Comparison of ENCODE assay signal across 11 mouse cellular contexts in the genomic region with DNA sequence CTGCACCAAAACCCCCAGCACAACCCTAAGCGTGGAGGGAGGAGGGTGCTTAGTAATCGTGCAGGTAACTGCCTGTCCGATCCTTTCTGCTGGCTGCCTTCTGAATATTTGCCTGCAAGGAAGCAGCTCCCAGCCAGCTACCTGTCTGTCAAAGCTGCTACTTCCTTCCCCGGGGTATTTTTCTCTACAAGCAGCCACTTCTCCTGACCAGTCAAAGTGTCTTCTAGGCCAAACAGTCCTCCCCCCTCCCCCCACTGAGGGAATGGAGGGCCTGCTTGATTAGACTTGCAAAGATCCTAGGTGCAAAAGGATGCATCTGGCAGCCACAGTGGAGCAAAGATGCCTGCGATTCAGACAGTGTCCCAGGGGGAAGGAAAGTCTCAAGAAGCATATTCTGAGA. TPM values are rescaled to one million over a fixed set of nuclear protein-coding genes. Genes with fewer than 3 reads are reported as not detected.
DNase-seq lines count a peak whose midpoint lies in the region; ATAC-seq lines count a peak whose summit lies in the region.
"Had no signal": no experiment of that assay in that cellular context is flagged by ENCODE, and none has a peak within 500 bp of the region (broad histone marks: within the 10 kb centered on the region; RNA-seq: fewer than 3 reads in every experiment).

No protein-coding gene starts in this region.

- peak; percentile 20 for DNase-seq in heart, embryonic 10.5 days (ENCODE audit: low spot score)
- DNase-seq in heart, adult 9 months (ENCODE audit: low spot score in 2 of 2), result no peak
- DNase-seq in cerebellum, adult 9-11 months, result peak; percentile 73
- DNase-seq in forebrain, embryonic 14.5 days (ENCODE audit: low spot score), result peak; percentile 61
- DNase-seq in midbrain, embryonic 10.5 days (ENCODE audit: low spot score), result peak; percentile 28
- no peak for DNase-seq in spleen, postnatal 36 days (ENCODE audit: low spot score in 2 of 2)
- DNase-seq in adipocyte (ENCODE audit: low spot score), result no peak
- DNase-seq in spleen, postnatal 14 days (ENCODE audit: low spot score in 2 of 2), result no peak

- 17% methylated on average over 5 of the region's 5 CpGs for WGBS in heart, embryonic 10.5 days
- WGBS in forebrain, embryonic 14.5 days, result 19% methylated on average over 5 of the region's 5 CpGs
- WGBS in midbrain, embryonic 10.5 days, result 39% methylated on average over 5 of the region's 5 CpGs

- ATAC-seq in forebrain, embryonic 14.5 days, result peak; percentile 59

- peaks cover 38% of the 10 kb centered on the region for H3K4me1 ChIP-seq in heart, embryonic 10.5 days
- peaks cover 58% of the 10 kb centered on the region for H3K4me1 ChIP-seq in forebrain, embryonic 14.5 days (ENCODE audit: control insufficient read depth, insufficient read depth, low read length)
- H3K4me1 ChIP-seq in midbrain, embryonic 10.5 days, result peaks cover 96% of the 10 kb centered on the region

- peak overlapping the region; percentile 24 for H3K4me2 ChIP-seq in forebrain, embryonic 14.5 days (ENCODE audit: low read length)

- H3K9me3 ChIP-seq in heart, embryonic 10.5 days, result no peaks in the 10 kb centered on the region
- no peaks in the 10 kb centered on the region for H3K9me3 ChIP-seq in forebrain, embryonic 14.5 days (replicated peaks; ENCODE audit: control insufficient read depth, low read length)
- H3K9me3 ChIP-seq in midbrain, embryonic 10.5 days (replicated peaks), result no peaks in the 10 kb centered on the region

- H3K4me3 ChIP-seq in heart, embryonic 10.5 days, result no peak overlapping the region
- H3K4me3 ChIP-seq in forebrain, embryonic 14.5 days (ENCODE audit: low read depth, low read length), result no peak overlapping the region
- H3K4me3 ChIP-seq in midbrain, embryonic 10.5 days, result peak overlapping the region; percentile 30; the same call in 1 of the 2 replicates
- H3K4me3 ChIP-seq: myocyte had no signal

- peak overlapping the region; percentile 43; the same call in 1 of the 2 replicates for H3K9ac ChIP-seq in forebrain, embryonic 14.5 days (ENCODE audit: low read length)
- H3K9ac ChIP-seq: liver, embryonic 14.5 days had no signal

- H3K27ac ChIP-seq in heart, embryonic 10.5 days, result no peak overlapping the region
- peak overlapping the region; percentile 84 for H3K27ac ChIP-seq in forebrain, embryonic 14.5 days (ENCODE audit: low read depth, low read length)
- H3K27ac ChIP-seq in midbrain, embryonic 10.5 days (replicated peaks), result peak overlapping the region; percentile 65
- H3K27ac ChIP-seq: kidney, postnatal 0 days; liver, embryonic 14.5 days had no signal

- 0 out of 2 replicates have a peak, but pooled peaks cover 3% of the 10 kb centered on the region for H3K36me3 ChIP-seq in heart, embryonic 10.5 days
- 0 out of 2 replicates have a peak, but pooled peaks cover 4% of the 10 kb centered on the region for H3K36me3 ChIP-seq in forebrain, embryonic 14.5 days (ENCODE audit: control insufficient read depth, insufficient read depth, low read length)
- peaks cover 88% of the 10 kb centered on the region for H3K36me3 ChIP-seq in midbrain, embryonic 10.5 days

- peaks cover 3% of the 10 kb centered on the region; the same call in 1 of the 2 replicates for H3K27me3 ChIP-seq in heart, embryonic 10.5 days (ENCODE audit: insufficient read depth, poor library complexity, severe bottlenecking)
- H3K27me3 ChIP-seq in forebrain, embryonic 14.5 days (replicated peaks; ENCODE audit: control insufficient read depth, insufficient read depth, low read length), result no peaks in the 10 kb centered on the region
- no peaks in the 10 kb centered on the region for H3K27me3 ChIP-seq in midbrain, embryonic 10.5 days (ENCODE audit: low read depth, poor library complexity, severe bottlenecking)

RNA-seq across cellular contexts. Expression of a gene that starts 7.9 kb away (rescaled TPM):
- 5.4 and 8.7 TPM in 2 replicates for polyA plus RNA-seq in heart, embryonic 10.5 days (2016; fragmentation: Nextera tagmentation; extraction: Ambion mirVana)
- polyA plus RNA-seq in forebrain, embryonic 14.5 days (2014; fragmentation: Nextera tagmentation; extraction: Ambion mirVana), result 11.5 and 13.3 TPM in 2 replicates
- polyA plus RNA-seq in midbrain, embryonic 10.5 days (2016; fragmentation: Nextera tagmentation; extraction: Ambion mirVana), result 30.8 and 37.1 TPM in 2 replicates

Comparison
In these comparisons a context has a peak if more than half of its experiments do, and no peak if none do; other contexts are left out.
1. DNase-seq: peak in heart, embryonic 10.5 days (single experiment), cerebellum, adult 9-11 months (single experiment), forebrain, embryonic 14.5 days (single experiment) and midbrain, embryonic 10.5 days (single experiment); none in heart, adult 9 months (0 of 2), spleen, postnatal 36 days (0 of 2), adipocyte (single experiment) and spleen, postnatal 14 days (0 of 2).